Mouse (Mus musculus): ENCODE results near the gene Tnrc6b.

GRCm38 (mm10) chr15:80729477-80729876 lies 18.4 kb downstream of the Tnrc6b start:
- TF ChIP-seq CTCF (IDR thresholded peaks at IDR 0.05 in 2 of 3, conservative IDR thresholded peaks at IDR 0.05 in 1 of 3; ENCODE audit: control insufficient read depth in 1 of 3, insufficient read depth in 1 of 3, low read depth in 2 of 3, low read length in 3 of 3, poor library complexity in 1 of 3, severe bottlenecking in 1 of 3) (no peak), USF1 (IDR thresholded peaks at IDR 0.05; ENCODE audit: low read depth, low read length) (no peak), MYB (IDR thresholded peaks at IDR 0.05; ENCODE audit: low read depth, low read length) (no peak), MAZ (IDR thresholded peaks at IDR 0.05; ENCODE audit: low read depth, low read length) (no peak), EP300 (IDR thresholded peaks at IDR 0.05; ENCODE audit: low read depth in 1 of 2, low read length in 2 of 2) (no peak), ZMIZ1 (IDR thresholded peaks at IDR 0.05; ENCODE audit: low read depth, low read length) (no peak), MEF2A (IDR thresholded peaks at IDR 0.05; ENCODE audit: extremely low read depth, insufficient replicate concordance, low read depth, low read length, poor library complexity, severe bottlenecking) (no peak)

All from MEL (cell line).